Mouse (Mus musculus) myocyte (in vitro differentiated cells): Measurements from ENCODE around the gene Ablim1.

Experiments
- CEBPB ChIP-seq: IDR thresholded peaks from 2 replicates; pipeline ENCODE4 v1.6.1; 2011; ENCODE audit warnings: mild to moderate bottlenecking, moderate library complexity; ENCODE audit not compliant: poor library complexity, insufficient read depth, severe bottlenecking
- POLR2A ChIP-seq: IDR thresholded peaks from one replicate; pipeline ENCODE4 v1.6.1; 2011; ENCODE audit warnings: low read depth, mild to moderate bottlenecking, control low read depth, moderate library complexity; ENCODE audit not compliant: insufficient read length
- POLR2AphosphoS2 ChIP-seq: IDR thresholded peaks from one replicate; pipeline ENCODE4 v1.6.1; 2011; ENCODE audit warnings: low read depth, control low read depth; ENCODE audit not compliant: insufficient read length
- REST ChIP-seq: IDR thresholded peaks from one replicate; pipeline ENCODE4 v1.6.1; 2011; ENCODE audit warnings: mild to moderate bottlenecking, control low read depth, moderate library complexity; ENCODE audit not compliant: insufficient read depth, insufficient read length
- TCF3 ChIP-seq: IDR thresholded peaks from one replicate; pipeline ENCODE4 v1.6.1; 2011; ENCODE audit warnings: low read depth, control low read depth; ENCODE audit not compliant: insufficient read length
- USF1 ChIP-seq: IDR thresholded peaks from one replicate; pipeline ENCODE4 v1.6.1; 2011; ENCODE audit warnings: low read depth, mild to moderate bottlenecking, control low read depth, moderate library complexity

DNA sequence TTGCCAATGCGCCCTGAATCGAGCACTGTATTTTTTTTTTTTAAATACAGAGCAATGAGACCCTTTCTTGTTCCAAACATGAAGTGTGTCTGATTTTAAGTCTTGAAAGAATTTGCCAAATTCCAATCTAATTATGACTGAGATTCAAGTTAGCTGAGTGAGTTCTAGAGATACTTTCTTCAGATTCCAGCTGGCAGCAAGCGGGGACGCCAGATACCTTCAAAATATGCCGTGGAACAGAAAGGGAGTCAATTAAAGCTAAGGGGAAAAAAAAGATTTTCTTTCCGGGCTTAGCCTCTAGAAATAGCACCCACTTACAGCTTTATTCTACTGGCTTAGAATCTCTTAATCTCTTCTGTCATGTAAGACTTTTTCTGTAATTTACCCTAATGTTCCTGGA, 77.2 kb downstream of the Ablim1 start:
- TF ChIP-seq POLR2A (no peak), USF1 (no peak), TCF3 (no peak), REST (no peak), CEBPB (no peak), POLR2AphosphoS2 (no peak)
